Mouse (Mus musculus) C2C12 (cell line): ENCODE data around the gene Serpinh1. TPM values are rescaled to one million over a fixed set of nuclear protein-coding genes. Genes with fewer than 3 reads are reported as not detected.

Experiments used
- H3K27me3 ChIP-seq: one replicate; pipeline ENCODE4 v1.6.1; 2011; ENCODE audit not compliant: control insufficient read depth, insufficient read depth, insufficient read length
- H3K36me3 ChIP-seq: one replicate; pipeline ENCODE4 v1.6.1; 2011; ENCODE audit not compliant: control insufficient read depth, insufficient read depth
- H3K4me3 ChIP-seq: one replicate; pipeline ENCODE4 v1.5.1; 2011; ENCODE audit warnings: mild to moderate bottlenecking, control low read depth; ENCODE audit not compliant: poor library complexity, insufficient read depth, severe bottlenecking
- H3K79me2 ChIP-seq: one replicate; pipeline ENCODE4 v1.6.1; 2011; ENCODE audit not compliant: control insufficient read depth, insufficient read depth
- H3K79me3 ChIP-seq: one replicate; pipeline ENCODE4 v1.6.1; 2011; ENCODE audit warnings: low read depth, control low read depth
- H3ac ChIP-seq: one replicate; pipeline ENCODE3; 2011; ENCODE audit warnings: low read depth; ENCODE audit not compliant: control insufficient read depth, insufficient read length
- CEBPB ChIP-seq: IDR thresholded peaks from one replicate; pipeline ENCODE4 v1.6.1; 2011; ENCODE audit warnings: low read depth, mild to moderate bottlenecking, control low read depth, moderate library complexity
- CTCF ChIP-seq: IDR thresholded peaks from one replicate; pipeline ENCODE4 v1.5.1; 2011; ENCODE audit not compliant: control insufficient read depth, insufficient read depth, insufficient read length
- FOSL1 ChIP-seq: IDR thresholded peaks from one replicate; pipeline ENCODE4 v1.8.0; 2011; ENCODE audit warnings: mild to moderate bottlenecking, low read length; ENCODE audit not compliant: poor library complexity, insufficient read depth, severe bottlenecking
- MAX ChIP-seq: IDR thresholded peaks from one replicate; pipeline ENCODE4 v1.6.1; 2011; ENCODE audit warnings: mild to moderate bottlenecking, control low read depth
- MYOD1 ChIP-seq: IDR thresholded peaks from one replicate; pipeline ENCODE4 v1.6.1; 2011; ENCODE audit warnings: low read depth; ENCODE audit not compliant: control insufficient read depth, insufficient read length
- MYOG ChIP-seq: IDR thresholded peaks from one replicate; pipeline ENCODE4 v1.6.1; 2011; ENCODE audit not compliant: control insufficient read depth, insufficient read length; ENCODE audit errors: extremely low read depth
- USF1 ChIP-seq: IDR thresholded peaks from one replicate; pipeline ENCODE4 v1.6.1; 2011; ENCODE audit warnings: low read depth, mild to moderate bottlenecking, control low read depth, moderate library complexity
- long read RNA-seq, 2 experiments: library from polyadenylated mRNA; unstranded; transcript quantifications; one replicate each; pipeline ENCODE4 v2.0.0; 2019 to 2020
- polyA plus RNA-seq: library from polyadenylated mRNA; unstranded; fragments of >200 nt; fragmentation: generic; extraction: Trizol; gene quantifications from one replicate; pipeline ENCODE4 v1.2.1, GENCODE M21; 2012; ENCODE audit warnings: missing spikeins

Gene Serpinh1
- polyA plus RNA-seq: 1,202 TPM
- long read RNA-seq, experiment 1, transcript Serpinh1-203 (6 exons, 2,128 nt): minor isoform, 9 of 185 reads
- long read RNA-seq, experiment 1, transcript Serpinh1-201 (5 exons, 2,215 nt): major isoform, 124 of 185 reads
- long read RNA-seq, experiment 1, partial matches to known transcripts: 46 of 185 reads
- long read RNA-seq, experiment 1, other reads (novel, unspliced or antisense): 5 of 185 reads
- long read RNA-seq, experiment 2, transcript Serpinh1-201 (5 exons, 2,215 nt): major isoform, 1,219 of 1,601 reads
- long read RNA-seq, experiment 2, transcript Serpinh1-202 (5 exons, 2,274 nt): minor isoform, 54 of 1,601 reads
- long read RNA-seq, experiment 2, transcript Serpinh1-203 (6 exons, 2,128 nt): minor isoform, 189 of 1,601 reads
- long read RNA-seq, experiment 2, transcript Serpinh1-205 (6 exons, 2,173 nt): minor isoform, 9 of 1,601 reads
- long read RNA-seq, experiment 2, partial matches to known transcripts: 33 of 1,601 reads
- long read RNA-seq, experiment 2, other reads (novel, unspliced or antisense): 97 of 1,601 reads

DNA sequence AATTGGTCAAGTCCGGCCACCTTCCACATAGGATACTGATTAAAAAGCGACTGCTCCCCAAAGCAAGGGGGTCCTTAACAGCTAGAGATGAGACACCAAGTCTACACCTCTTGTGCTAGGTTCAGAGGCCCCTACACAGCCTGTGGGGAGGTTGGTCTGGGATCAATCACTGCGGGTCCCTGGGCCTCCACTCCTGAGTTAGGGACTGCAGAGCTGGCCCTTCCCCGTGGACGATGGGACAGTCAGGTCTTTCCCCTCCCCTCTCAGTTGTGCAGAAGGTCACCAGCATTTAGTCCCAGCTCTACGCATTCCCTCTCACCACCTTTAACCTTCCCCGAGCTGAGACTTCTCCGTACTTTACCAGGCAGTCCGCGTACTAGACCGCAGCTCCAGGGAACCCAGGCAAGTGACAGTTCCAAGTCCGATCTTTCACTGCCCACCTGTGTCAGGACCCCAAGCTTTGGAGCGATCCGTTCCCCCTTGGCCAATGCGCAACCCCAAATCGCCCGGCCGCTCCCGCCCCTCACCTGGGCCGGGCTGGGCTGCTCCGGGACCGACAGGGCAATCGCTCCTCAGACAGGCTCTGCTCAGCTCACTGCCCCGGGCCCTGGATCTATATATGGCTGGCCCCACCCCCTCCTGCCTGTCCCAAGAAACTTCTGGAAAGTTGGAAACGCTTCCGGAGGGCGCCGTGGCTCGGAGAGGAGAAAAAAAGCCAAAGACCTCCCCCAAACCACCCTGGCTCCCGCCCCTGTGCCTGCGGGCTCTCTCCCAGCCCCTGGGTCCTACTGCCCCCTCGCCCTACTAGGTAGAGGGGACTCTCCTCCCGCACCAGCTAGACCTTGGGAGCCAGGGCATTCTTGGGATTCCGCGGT lies at the start of gene Serpinh1:
TSS of gene Serpinh1 (minus strand) at position 714 of the 875 bp plus-strand sequence.
- Histone ChIP-seq H3ac (peak within 1 kb of the TSS; percentile 75), H3K4me3 (peak within 1 kb of the TSS; percentile 64), H3K79me2 (peaks cover 58% of the 10 kb centered on the region), H3K36me3 (peaks cover 35% of the 10 kb centered on the region), H3K79me3 (peaks cover 48% of the 10 kb centered on the region), H3K27me3 (no peaks in the 10 kb centered on the region)
- TF ChIP-seq CEBPB (no peak), FOSL1 (no peak), MAX (no peak), MYOG (no peak), CTCF (no peak), USF1 (no peak), MYOD1 (no peak)

DNA sequence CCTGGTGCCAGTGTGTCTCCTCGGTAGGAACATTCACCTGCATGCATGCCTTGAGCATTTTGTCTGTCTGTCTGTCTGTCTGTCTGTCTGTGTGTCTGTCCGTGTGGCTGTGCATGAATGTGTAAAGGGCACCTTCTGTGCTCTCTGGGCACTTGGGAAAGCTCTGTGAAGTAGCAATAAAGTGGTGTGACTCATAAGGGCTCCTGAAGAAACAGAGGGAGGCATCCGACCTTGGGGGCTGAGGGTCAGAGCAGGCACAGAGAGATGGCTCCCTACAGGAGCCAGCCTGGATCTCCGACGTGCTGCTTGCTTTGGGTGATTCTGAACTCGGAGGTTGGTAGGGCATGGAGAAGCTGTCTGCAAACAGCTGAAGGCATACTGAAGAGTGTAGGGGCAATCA lies 49.4 kb upstream of the Serpinh1 start:
- H3K4me3 ChIP-seq: no peak overlapping the region
- H3K36me3 ChIP-seq: no peaks in the 10 kb centered on the region
- TF ChIP-seq MYOG (no peak), CEBPB (no peak), FOSL1 (no peak), MYOD1 (no peak), CTCF (no peak), MAX (no peak), USF1 (no peak)
- peaks cover 1% of the 10 kb centered on the region for H3K79me3 ChIP-seq
- H3ac ChIP-seq: no peak overlapping the region
- no peaks in the 10 kb centered on the region for H3K79me2 ChIP-seq
- no peaks in the 10 kb centered on the region for H3K27me3 ChIP-seq

DNA sequence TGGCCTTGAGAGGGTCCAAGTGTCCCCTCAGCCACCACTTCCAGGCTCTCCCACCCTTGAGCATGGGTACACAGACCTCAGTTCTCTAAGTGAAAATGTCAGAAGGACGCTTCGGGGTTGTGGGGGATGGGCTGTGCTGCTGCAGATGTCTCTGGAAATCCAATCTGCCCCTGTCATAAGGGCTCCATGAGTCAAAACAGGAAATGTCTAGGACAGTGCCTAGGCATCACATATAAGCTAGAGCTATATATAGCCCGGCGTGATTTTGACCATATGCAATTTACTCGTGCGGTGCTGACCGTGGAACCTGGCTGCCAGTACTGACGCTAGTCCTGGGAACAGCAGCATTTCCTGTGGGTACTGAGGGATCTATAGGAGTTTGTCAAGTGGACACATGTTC lies 48.3 kb upstream of the Serpinh1 start:
- Histone ChIP-seq H3K4me3 (no peak overlapping the region), H3K36me3 (no peaks in the 10 kb centered on the region), H3ac (no peak overlapping the region), H3K79me3 (peaks cover 1% of the 10 kb centered on the region), H3K27me3 (no peaks in the 10 kb centered on the region), H3K79me2 (no peaks in the 10 kb centered on the region)
- TF ChIP-seq CTCF: no peak
- TF ChIP-seq MYOD1: no peak
- TF ChIP-seq USF1: no peak
- no peak for TF ChIP-seq MYOG
- TF ChIP-seq FOSL1: no peak
- TF ChIP-seq MAX: no peak
- no peak for TF ChIP-seq CEBPB

DNA sequence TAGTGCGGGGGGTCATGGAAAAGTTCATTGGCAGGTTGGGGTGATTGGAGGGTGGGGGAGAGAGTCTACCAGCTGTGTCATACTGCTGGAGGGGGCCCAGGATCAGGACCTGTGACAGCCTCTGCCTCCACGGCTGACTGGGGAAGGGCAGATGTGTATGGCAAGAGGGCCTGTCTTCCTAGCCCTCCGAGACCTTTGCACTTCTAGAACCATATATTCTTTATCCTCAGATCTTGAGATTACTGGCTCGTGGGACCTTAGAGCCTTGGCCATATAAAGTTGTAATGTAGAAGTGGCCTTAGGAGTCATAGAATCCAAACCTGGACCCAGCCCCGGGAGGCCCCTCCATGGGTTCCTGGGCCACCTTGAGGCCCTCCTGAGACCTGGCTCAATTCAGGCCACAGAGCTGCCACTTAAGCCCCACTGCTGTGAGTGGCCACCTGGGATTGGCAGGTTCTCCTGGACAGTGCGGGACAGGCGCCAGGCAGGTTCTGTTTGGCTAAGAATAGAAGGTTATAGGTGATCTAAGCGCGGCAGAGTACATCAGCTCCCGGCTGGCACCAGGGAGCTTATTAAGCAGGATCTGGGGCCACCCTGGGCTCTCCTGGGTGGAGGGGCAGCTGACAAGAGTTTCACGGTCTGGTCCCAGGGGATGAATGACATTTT lies 44.1 kb upstream of the Serpinh1 start:
- Histone ChIP-seq H3K79me2 (no peaks in the 10 kb centered on the region), H3K4me3 (no peak overlapping the region), H3ac (no peak overlapping the region), H3K79me3 (peaks cover 1% of the 10 kb centered on the region), H3K27me3 (no peaks in the 10 kb centered on the region), H3K36me3 (no peaks in the 10 kb centered on the region)
- TF ChIP-seq MYOD1 (no peak), CEBPB (no peak), USF1 (no peak), FOSL1 (no peak), MAX (no peak), CTCF (no peak), MYOG (no peak)

DNA sequence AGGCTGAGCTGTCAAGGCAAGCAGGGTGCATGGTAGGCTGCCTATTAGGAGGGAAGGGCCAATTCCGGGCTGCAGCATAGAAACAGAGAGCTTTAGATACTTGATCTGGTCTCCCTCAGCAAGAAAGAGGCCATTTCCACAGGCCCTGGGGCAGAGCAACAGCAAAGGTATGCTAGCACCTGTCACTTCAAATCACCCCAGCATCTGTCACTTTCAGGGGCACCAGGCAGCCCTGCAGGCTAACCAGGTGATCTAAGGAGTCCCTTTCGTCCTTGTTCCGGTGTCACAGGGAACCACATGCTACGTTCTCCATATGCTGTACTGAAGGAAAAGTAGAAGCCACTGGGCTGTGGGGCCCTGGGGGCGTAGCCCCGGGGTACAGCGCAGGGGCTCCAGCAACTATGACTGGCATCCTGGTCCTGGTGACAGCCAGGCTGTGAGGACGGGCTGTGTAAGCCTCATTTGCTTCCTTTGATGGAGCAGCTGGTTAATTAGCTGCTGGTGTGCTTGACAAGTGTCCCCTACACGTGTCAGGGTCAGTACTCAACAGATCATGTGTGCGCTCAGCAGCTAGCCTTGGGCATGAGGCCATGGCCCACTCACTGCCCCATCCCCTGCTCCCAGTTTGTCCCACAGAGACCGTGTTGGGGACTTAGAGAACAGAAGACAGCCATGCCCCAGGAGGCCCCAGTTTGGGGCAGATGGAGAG lies 43.0 kb upstream of the Serpinh1 start:
- Histone ChIP-seq H3K79me3 (peaks cover 1% of the 10 kb centered on the region), H3K27me3 (no peaks in the 10 kb centered on the region), H3K79me2 (no peaks in the 10 kb centered on the region), H3K4me3 (no peak overlapping the region), H3K36me3 (no peaks in the 10 kb centered on the region), H3ac (no peak overlapping the region)
- TF ChIP-seq FOSL1 (no peak), MYOD1 (no peak), MYOG (no peak), CTCF (no peak), USF1 (no peak), MAX (no peak), CEBPB (no peak)
